Mouse (Mus musculus) limb, embryonic 15.5 days (tissue): ENCODE results near the gene Gm13212. TPM values are rescaled to one million over a fixed set of nuclear protein-coding genes. Genes with fewer than 3 reads are reported as not detected.
"Not testable (repeated sequence)": the region's sequence is repeated elsewhere in the genome, so short reads cannot be mapped to it uniquely, and the experiment has no call there.

ENCODE experiments used
- ATAC-seq: fragments of 200-750 bp; cut with Nextera tagmentation; 2 replicates; pipeline ENCODE4 v1.8.0; 2017; ENCODE audit warnings: low read depth, moderate TSS enrichment; ENCODE audit not compliant: insufficient number of reproducible peaks, low FRiP score, low TSS enrichment
- H3K27ac ChIP-seq: fragments of 300-500 bp; sonication (generic); 2 replicates; pipeline ENCODE4 v1.5.1; 2015; ENCODE audit warnings: moderate library complexity, mild to moderate bottlenecking, inconsistent platforms
- H3K27me3 ChIP-seq: fragments of 300-500 bp; sonication (generic); 2 replicates; pipeline ENCODE4 v1.6.1; 2015; ENCODE audit warnings: inconsistent platforms
- H3K36me3 ChIP-seq: fragments of 300-500 bp; sonication (generic); 2 replicates; pipeline ENCODE4 v1.6.1; 2015; ENCODE audit warnings: inconsistent platforms
- H3K4me1 ChIP-seq: fragments of 300-500 bp; sonication (generic); 2 replicates; pipeline ENCODE4 v1.6.1; 2015; ENCODE audit warnings: inconsistent platforms
- H3K4me2 ChIP-seq: fragments of 300-500 bp; sonication (generic); 2 replicates; pipeline ENCODE4 v1.6.1; 2015; ENCODE audit warnings: mild to moderate bottlenecking, inconsistent platforms
- H3K4me3 ChIP-seq: fragments of 300-500 bp; sonication (generic); 2 replicates; pipeline ENCODE4 v1.5.1; 2015; ENCODE audit warnings: mild to moderate bottlenecking, inconsistent platforms
- H3K9ac ChIP-seq: fragments of 300-500 bp; sonication (generic); 2 replicates; pipeline ENCODE4 v1.6.1; 2015; ENCODE audit warnings: inconsistent platforms
- H3K9me3 ChIP-seq: fragments of 300-500 bp; sonication (generic); 2 replicates; pipeline ENCODE4 v1.6.1; 2016; ENCODE audit warnings: inconsistent platforms
- WGBS: fragments of 180-500 bp; shearing (Covaris S2); methylation state at CpG from one replicate; pipeline ENCODE4 v1.1.7; 2015; 5-methylcytosine and 5-hydroxymethylcytosine counted together
- polyA plus RNA-seq: library from polyadenylated mRNA; unstranded; fragments of >200 nt; fragmentation: Nextera tagmentation; extraction: Ambion mirVana; gene quantifications from 2 replicates; pipeline ENCODE4 v1.2.1, GENCODE M21; 2015

The Gm13212 gene
- polyA plus RNA-seq, 1 experiment from 2014 or later = 2.0 TPM

GRCm38 (mm10) chr4:145594183-145594582 lies 9.2 kb downstream of the Gm13212 start:
- H3K27me3 ChIP-seq, H3K4me2 ChIP-seq, H3K36me3 ChIP-seq, H3K4me1 ChIP-seq, ATAC-seq, H3K4me3 ChIP-seq, H3K9me3 ChIP-seq, H3K27ac ChIP-seq, H3K9ac ChIP-seq: not testable (repeated sequence)
- 48% methylated on average over 1 of the region's 1 CpGs for WGBS

- not testable (repeated sequence) for H3K9ac ChIP-seq, H3K36me3 ChIP-seq, H3K27ac ChIP-seq, H3K9me3 ChIP-seq, H3K4me2 ChIP-seq, ATAC-seq, H3K4me1 ChIP-seq, H3K4me3 ChIP-seq, H3K27me3 ChIP-seq
- 72% methylated on average over 4 of the region's 4 CpGs for WGBS
Measured at GRCm38 (mm10) chr4:145594798-145595197, 9.8 kb downstream of the Gm13212 start.

GRCm38 (mm10) chr4:145640416-145641185 lies 55.6 kb downstream of the Gm13212 start:
- not testable (repeated sequence) for H3K9ac ChIP-seq, H3K27me3 ChIP-seq, ATAC-seq, H3K4me2 ChIP-seq, H3K36me3 ChIP-seq, H3K9me3 ChIP-seq, H3K4me3 ChIP-seq, H3K4me1 ChIP-seq, H3K27ac ChIP-seq
- 26% methylated on average over 67 of the region's 83 CpGs for WGBS

- H3K4me3 ChIP-seq, H3K4me2 ChIP-seq, ATAC-seq, H3K4me1 ChIP-seq, H3K36me3 ChIP-seq, H3K27ac ChIP-seq, H3K27me3 ChIP-seq, H3K9me3 ChIP-seq, H3K9ac ChIP-seq: not testable (repeated sequence)
- WGBS = 78% methylated on average over 3 of the region's 3 CpGs
Measured at GRCm38 (mm10) chr4:145670385-145670784, 85.4 kb downstream of the Gm13212 start, which contains the start of gene Zfp980. Gene Zfp980, plus strand, starts transcription at chr4:145670685.

GRCm38 (mm10) chr4:145674286-145674780 lies 89.4 kb downstream of the Gm13212 start:
- H3K9ac ChIP-seq, ATAC-seq, H3K27me3 ChIP-seq, H3K4me1 ChIP-seq, H3K4me3 ChIP-seq, H3K36me3 ChIP-seq, H3K4me2 ChIP-seq, H3K27ac ChIP-seq, H3K9me3 ChIP-seq: not testable (repeated sequence)
- WGBS = 68% methylated on average over 2 of the region's 2 CpGs

Other genes starting within 250 kb of the Gm13212 start
- 0.05 TPM in 1 of 2 replicates, not detected in the other for gene Zfp990, start 74.4 kb upstream of the Gm13212 start, polyA plus RNA-seq
- not detected in 2 replicates for gene Zfp980, start 85.5 kb downstream of the Gm13212 start, polyA plus RNA-seq